Mouse (Mus musculus) liver, embryonic 13.5 days (tissue): ENCODE measurements around the gene Gm28042. TPM values are rescaled to one million over a fixed set of nuclear protein-coding genes. Genes with fewer than 3 reads are reported as not detected.

ENCODE experiments used
- ATAC-seq: fragments of 200-750 bp; cut with Nextera tagmentation; 2 replicates; pipeline ENCODE4 v1.8.0; 2017; ENCODE audit warnings: low read depth, mild to moderate bottlenecking, moderate number of reproducible peaks, moderate library complexity
- DNase-seq: peaks from one replicate; pipeline ENCODE4 v3.0.0; 2022
- H3K27ac ChIP-seq: fragments of 300-500 bp; sonication (generic); 2 replicates; pipeline ENCODE4 v1.5.1; 2015; ENCODE audit warnings: moderate library complexity, mild to moderate bottlenecking, inconsistent platforms
- H3K27me3 ChIP-seq: fragments of 300-500 bp; sonication (generic); 2 replicates; pipeline ENCODE4 v1.6.1; 2015; ENCODE audit warnings: mild to moderate bottlenecking, inconsistent platforms
- H3K36me3 ChIP-seq: fragments of 300-500 bp; sonication (generic); 2 replicates; pipeline ENCODE4 v1.6.1; 2015; ENCODE audit warnings: mild to moderate bottlenecking, inconsistent platforms
- H3K4me1 ChIP-seq: fragments of 300-500 bp; sonication (generic); replicated peaks from 2 replicates; pipeline ENCODE4 v1.6.1; 2015; ENCODE audit warnings: inconsistent platforms
- H3K4me2 ChIP-seq: fragments of 300-500 bp; sonication (generic); 2 replicates; pipeline ENCODE4 v1.6.1; 2015; ENCODE audit warnings: inconsistent platforms, mild to moderate bottlenecking, moderate library complexity
- H3K4me3 ChIP-seq: fragments of 300-500 bp; sonication (generic); replicated peaks from 2 replicates; pipeline ENCODE4 v1.5.1; 2015; ENCODE audit warnings: mild to moderate bottlenecking, inconsistent platforms
- H3K9ac ChIP-seq: fragments of 300-500 bp; sonication (generic); 2 replicates; pipeline ENCODE4 v1.6.1; 2015; ENCODE audit warnings: mild to moderate bottlenecking, inconsistent platforms
- H3K9me3 ChIP-seq: fragments of 300-500 bp; sonication (generic); replicated peaks from 2 replicates; pipeline ENCODE4 v1.6.1; 2016; ENCODE audit warnings: inconsistent platforms
- WGBS: fragments of 180-500 bp; shearing (Covaris S2); methylation state at CpG from one replicate; pipeline ENCODE4 v1.1.7; 2015; ENCODE audit not compliant: insufficient replicate concordance; 5-methylcytosine and 5-hydroxymethylcytosine counted together
- microRNA-seq: library from miRNA; unstranded; fragments of <30 nt; microRNA quantifications from one replicate; pipeline ENCODE4, GENCODE M21; 2016
- polyA plus RNA-seq: library from polyadenylated mRNA; unstranded; fragments of >200 nt; fragmentation: Nextera tagmentation; extraction: Ambion mirVana; gene quantifications from 2 replicates; pipeline ENCODE4 v1.2.1, GENCODE M21; 2015

Gm28042 gene
- polyA plus RNA-seq, 1 experiment from 2014 or later, result 0.35 TPM

DNA sequence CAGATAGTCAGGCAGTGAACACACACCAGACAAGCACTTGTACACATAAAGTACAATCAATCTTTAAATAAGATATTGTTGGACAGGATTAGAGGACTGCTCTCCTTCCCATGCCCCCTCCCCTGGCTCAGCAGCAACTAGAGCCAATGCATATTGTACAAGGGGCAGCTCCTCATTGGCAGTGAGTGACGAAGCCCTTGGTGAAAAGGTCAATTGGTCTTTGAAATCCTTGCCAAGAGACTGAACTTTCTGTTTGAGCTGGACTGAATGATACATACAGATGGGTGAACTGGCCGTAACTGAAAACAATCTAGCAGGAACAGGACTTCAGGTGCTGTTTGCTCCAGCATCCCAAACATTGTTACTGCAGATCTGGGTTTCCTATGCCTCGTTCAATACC lies 60.1 kb downstream of the Gm28042 start:
- Histone ChIP-seq H3K9me3 (no peaks in the 10 kb centered on the region), H3K27ac (no peak overlapping the region), H3K4me3 (no peak overlapping the region), H3K4me1 (peaks cover 5% of the 10 kb centered on the region; the same call in 1 of the 2 replicates), H3K36me3 (peaks cover 8% of the 10 kb centered on the region; the same call in 1 of the 2 replicates), H3K4me2 (no peak overlapping the region), H3K27me3 (no peaks in the 10 kb centered on the region), H3K9ac (no peak overlapping the region)
- no peak for DNase-seq
- no peak for ATAC-seq
- WGBS, result 64% methylated on average over 3 of the region's 3 CpGs

DNA sequence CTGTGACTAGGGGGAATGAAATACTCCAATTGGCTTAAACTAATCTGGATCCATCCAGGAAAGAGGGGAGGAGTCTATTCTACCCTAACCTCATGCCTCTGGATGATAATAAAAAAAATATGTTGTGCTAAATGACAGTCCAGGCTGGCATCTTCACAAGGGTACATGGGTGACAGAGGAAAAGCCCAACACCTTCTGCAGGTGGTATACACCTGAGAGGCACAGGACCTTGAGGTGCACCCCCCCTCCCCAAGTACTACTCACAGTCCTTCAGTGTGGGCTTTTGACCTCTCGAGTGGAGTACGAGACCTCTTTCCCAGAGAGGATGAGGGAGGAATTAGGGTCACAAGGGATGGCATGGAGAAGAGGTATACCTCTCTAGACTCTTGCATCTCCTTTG lies 60.6 kb downstream of the Gm28042 start:
- ATAC-seq (no peak), DNase-seq (no peak)
- Histone ChIP-seq H3K27me3 (no peaks in the 10 kb centered on the region), H3K9ac (no peak overlapping the region), H3K36me3 (peaks cover 8% of the 10 kb centered on the region; the same call in 1 of the 2 replicates), H3K9me3 (no peaks in the 10 kb centered on the region), H3K4me3 (no peak overlapping the region), H3K27ac (no peak overlapping the region), H3K4me1 (peaks cover 5% of the 10 kb centered on the region; the same call in 1 of the 2 replicates), H3K4me2 (no peak overlapping the region)
- WGBS, result 67% methylated on average over 2 of the region's 2 CpGs

DNA sequence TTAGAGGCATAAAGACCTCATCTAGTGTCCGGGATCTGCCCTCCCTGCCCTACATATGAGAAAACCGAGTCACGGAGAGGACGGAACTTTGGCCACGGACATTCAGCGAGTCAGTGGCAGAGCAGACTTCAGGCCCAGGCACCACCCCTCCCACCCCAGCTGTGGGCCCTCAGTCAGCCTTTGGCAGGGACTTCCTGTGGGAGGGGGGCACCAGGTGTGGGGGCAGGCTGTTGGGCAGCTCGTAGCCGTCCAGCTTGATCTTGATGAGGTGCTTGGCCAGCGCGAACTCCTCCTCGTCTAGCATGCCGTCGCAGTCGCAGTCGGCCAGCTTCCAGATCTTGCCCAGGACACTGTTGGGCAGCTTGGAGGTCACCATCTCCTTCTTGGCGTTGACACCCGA lies 63.7 kb downstream of the Gm28042 start:
- 86% methylated on average over 17 of the region's 17 CpGs for WGBS
- ATAC-seq, result no peak
- no peak overlapping the region for H3K9ac ChIP-seq
- no peak overlapping the region for H3K27ac ChIP-seq
- peaks cover 8% of the 10 kb centered on the region; the same call in 1 of the 2 replicates for H3K36me3 ChIP-seq
- no peaks in the 10 kb centered on the region for H3K9me3 ChIP-seq
- H3K4me1 ChIP-seq, result peaks cover 4% of the 10 kb centered on the region; the same call in 1 of the 2 replicates
- no peaks in the 10 kb centered on the region for H3K27me3 ChIP-seq
- no peak overlapping the region for H3K4me3 ChIP-seq
- H3K4me2 ChIP-seq, result no peak overlapping the region
- no peak for DNase-seq

Small RNA genes within 50 kb of the gene (microRNA-seq; reads per million reads assigned to microRNA genes)
- not detected for gene Mir7665

Other genes with a start within 250 kb of the Gm28042 start
- 10.2 and 11.9 TPM in 2 replicates for gene Rpap1, start 240.0 kb upstream of the Gm28042 start, polyA plus RNA-seq
- gene Tyro3, start 229.8 kb upstream of the Gm28042 start, polyA plus RNA-seq, result 1.5 TPM in 2 replicates
- 6.6 and 8.0 TPM in 2 replicates for gene Mga, start 130.3 kb upstream of the Gm28042 start, polyA plus RNA-seq
- gene Mapkbp1, start 54.8 kb upstream of the Gm28042 start, polyA plus RNA-seq, result 0.28 and 0.57 TPM in 2 replicates
- gene Jmjd7, start within 50 bp of the Gm28042 start, polyA plus RNA-seq, result 7.2 and 8.2 TPM in 2 replicates
- gene Pla2g4b, start 5.9 kb downstream of the Gm28042 start, polyA plus RNA-seq, result 0.14 TPM in 2 replicates
- gene Ehd4, start 127.1 kb downstream of the Gm28042 start, polyA plus RNA-seq, result 27.2 and 30.8 TPM in 2 replicates
- 0.02 TPM in 1 of 2 replicates, not detected in the other for gene Pla2g4e, start 217.8 kb downstream of the Gm28042 start, polyA plus RNA-seq